Mouse (Mus musculus) large intestine, adult 2 months (tissue): ENCODE measurements around the gene Prm1. TPM values are rescaled to one million over a fixed set of nuclear protein-coding genes. Genes with fewer than 3 reads are reported as not detected.
"Not testable (repeated sequence)": the region's sequence is repeated elsewhere in the genome, so short reads cannot be mapped to it uniquely, and the experiment has no call there.

Experiments
- DNase-seq: peaks from one replicate; pipeline ENCODE4 v3.0.0-alpha.2; 2012; ENCODE audit warnings: low read depth, low spot score
- whole genome bisulfite sequencing: fragments of 180-500 bp; shearing (Covaris S2); methylation state at CpG from one replicate; pipeline ENCODE4 v1.1.7; 2018; 5-methylcytosine and 5-hydroxymethylcytosine counted together
- polyA plus RNA-seq: library from polyadenylated mRNA; depleted of rRNA; stranded (reverse); fragments of >200 nt; gene quantifications from 2 replicates; pipeline ENCODE4 v1.2.3, GENCODE M21; 2012; rRNA removed

Gene Prm1
- polyA plus RNA-seq = 0.50 TPM in 1 of 2 replicates, not detected in the other

GRCm38 (mm10) chr16:10805789-10806527, at the start of gene Prm1:
Gene Prm1 (minus strand): TSS chr16:10805839.
- 86% methylated on average over 10 of the region's 10 CpGs for whole genome bisulfite sequencing
- DNase-seq = no peak

DNA sequence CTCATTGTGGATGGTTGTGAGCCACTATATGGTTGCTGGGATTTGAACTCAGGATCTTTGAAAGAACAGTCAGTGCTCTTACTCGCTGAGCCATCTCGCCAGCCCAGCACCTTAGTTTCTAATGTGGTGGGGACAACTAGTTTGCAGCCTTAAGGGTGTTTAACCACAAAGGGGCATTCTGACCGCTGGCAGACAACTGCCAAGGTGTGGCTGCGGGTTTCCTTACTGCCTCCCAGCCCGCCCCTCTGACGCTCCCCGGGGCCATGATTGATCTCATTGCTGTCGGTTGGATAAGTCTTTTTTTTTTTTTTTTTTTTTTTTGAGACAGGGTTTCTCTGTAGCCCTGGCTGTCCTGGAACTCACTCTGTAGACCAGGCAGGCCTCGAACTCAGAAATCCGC, 46.6 kb upstream of the Prm1 start:
- WGBS = 84% methylated on average over 10 of the region's 10 CpGs
- DNase-seq = not testable (repeated sequence)

DNA sequence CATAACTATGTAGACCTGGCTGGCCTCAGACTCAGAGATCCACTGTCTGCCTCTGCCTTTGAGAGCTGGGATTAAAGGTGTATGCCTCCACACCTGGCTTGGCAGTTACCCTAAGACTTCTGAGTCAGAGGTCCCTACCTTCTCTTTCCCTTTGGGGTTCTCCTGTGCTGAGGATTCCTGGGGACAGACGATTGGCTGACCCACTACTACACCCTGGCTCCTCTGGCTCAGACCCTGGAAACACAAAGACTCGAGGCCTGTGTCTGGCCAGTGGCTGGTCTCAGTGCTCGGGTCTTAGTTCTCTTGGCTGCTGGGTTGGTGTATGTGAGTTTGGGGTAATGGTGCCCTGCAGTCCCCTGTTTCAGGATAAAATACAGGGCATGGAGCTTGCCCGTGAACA, 45.3 kb upstream of the Prm1 start:
- WGBS = 74% methylated on average over 4 of the region's 4 CpGs

GRCm38 (mm10) chr16:10849965-10850861, 44.6 kb upstream of the Prm1 start:
- WGBS = 32% methylated on average over 12 of the region's 12 CpGs
- peak; percentile 80 for DNase-seq

More for the DNA sequence above, 45.3 kb upstream of the Prm1 start:
- no peak for DNase-seq

GRCm38 (mm10) chr16:10846503-10846902, 40.9 kb upstream of the Prm1 start:
- DNase-seq = peak; percentile 55
- 59% methylated on average over 4 of the region's 4 CpGs for WGBS

DNA sequence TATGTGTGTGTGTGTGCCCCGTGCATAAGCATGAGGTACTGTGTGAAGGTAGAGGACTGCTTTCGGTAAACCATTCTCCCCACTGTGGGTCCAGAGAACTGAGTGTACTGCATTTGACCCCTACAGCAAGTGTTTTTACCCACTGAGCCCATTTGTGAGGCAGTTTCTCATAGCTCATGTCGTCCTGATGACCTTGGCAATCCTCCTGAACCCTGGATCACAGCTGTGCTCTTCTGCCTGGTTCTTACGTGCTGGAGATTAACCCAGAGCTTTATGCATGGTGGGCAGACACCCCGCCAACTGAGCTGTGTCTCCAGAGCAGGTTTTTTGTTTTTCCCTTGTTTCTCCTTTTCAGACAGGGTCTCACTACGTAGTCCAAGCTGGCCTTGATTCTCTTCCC, 40.3 kb upstream of the Prm1 start:
- WGBS = 90% methylated on average over 6 of the region's 6 CpGs
- DNase-seq = no peak

GRCm38 (mm10) chr16:10844319-10844670, 38.7 kb upstream of the Prm1 start:
- 53% methylated on average over 6 of the region's 6 CpGs for WGBS
- DNase-seq = no peak

- no peak for DNase-seq
- 55% methylated on average over 18 of the region's 18 CpGs for WGBS
Measured at GRCm38 (mm10) chr16:10843486-10844318, 38.1 kb upstream of the Prm1 start.

- DNase-seq = no peak
- WGBS = 91% methylated on average over 4 of the region's 4 CpGs
Measured at GRCm38 (mm10) chr16:10842282-10842855, 36.7 kb upstream of the Prm1 start.

DNA sequence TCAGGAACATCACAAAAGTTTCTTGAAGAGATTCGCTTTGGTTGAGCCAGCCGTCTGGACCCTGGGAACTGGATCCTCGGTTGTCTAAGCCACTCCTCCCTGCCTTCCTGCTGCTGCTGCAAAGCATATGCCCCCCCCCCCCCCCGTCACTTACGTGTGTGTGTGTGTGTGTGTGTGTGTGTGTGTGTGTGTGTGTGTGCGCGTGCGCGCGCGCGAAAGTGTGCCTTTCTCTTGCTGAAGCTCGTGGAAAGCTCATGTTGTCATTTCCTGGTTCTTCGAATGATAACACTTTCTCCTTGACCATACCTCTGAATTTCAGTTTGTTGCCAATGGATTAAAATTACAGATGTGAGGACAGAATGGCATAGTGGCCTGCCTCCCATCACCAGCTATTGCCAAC, 34.4 kb upstream of the Prm1 start:
- no peak for DNase-seq
- WGBS = 91% methylated on average over 14 of the region's 14 CpGs

DNA sequence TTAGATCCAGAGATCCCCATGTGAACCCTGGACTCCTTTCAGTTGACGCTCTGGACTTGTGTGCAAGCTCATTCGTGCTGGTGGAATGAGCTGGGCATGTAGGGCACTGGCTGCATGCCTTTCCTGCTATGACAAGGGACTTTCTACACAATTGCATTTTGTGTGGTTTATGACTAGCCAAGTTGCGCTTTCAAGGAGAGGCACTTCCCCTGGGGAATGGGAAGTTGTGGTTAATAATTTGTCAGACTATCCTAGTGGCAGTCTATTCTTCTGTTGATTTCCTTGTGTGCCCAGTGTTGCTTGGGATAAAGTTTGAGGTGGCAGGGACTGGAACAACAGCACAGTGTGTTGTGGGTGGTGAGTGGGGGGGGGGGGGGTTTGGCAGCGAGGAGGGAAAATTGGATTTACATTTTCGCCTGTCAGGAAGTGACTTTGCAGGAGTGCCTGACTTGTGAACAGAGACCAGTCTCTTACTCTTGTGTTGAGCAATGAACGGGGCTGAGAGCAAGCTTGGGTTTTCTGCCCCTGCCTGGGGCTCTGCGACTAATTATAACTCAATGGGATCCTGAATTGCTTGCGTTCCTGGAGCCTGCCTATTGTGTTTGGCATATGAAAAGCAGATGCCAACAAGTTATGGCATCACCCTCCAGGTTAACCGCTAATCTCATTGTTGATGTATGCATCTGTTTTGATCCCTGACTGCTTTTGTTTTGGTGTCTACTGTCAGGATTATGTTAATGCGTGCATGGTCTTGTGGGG, 33.0 kb upstream of the Prm1 start:
- WGBS = 25% methylated on average over 10 of the region's 10 CpGs
- peak; percentile 65 for DNase-seq

DNA sequence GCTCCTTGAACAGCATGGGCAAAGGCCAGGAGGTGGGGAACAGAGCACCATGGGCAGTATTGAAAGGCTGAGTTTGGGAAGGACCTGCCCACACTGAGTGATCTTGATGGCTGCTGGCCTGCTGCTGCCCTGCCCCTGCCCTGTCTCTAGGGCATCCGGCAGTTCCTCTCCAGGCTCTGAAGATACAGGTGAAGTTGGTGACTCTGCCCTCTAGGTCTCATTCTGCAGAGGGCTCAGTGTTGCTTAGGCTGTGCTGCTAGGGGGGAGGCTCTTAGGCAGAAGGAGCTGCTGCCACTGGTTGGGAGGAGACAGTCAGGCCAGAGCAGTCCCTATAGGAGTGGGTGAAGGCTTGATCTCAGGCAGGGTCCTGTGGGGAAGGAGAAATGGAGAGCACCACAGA, 32.3 kb upstream of the Prm1 start:
- no peak for DNase-seq
- 33% methylated on average over 1 of the region's 1 CpGs for WGBS

GRCm38 (mm10) chr16:10837250-10837649, 31.6 kb upstream of the Prm1 start:
- WGBS = 58% methylated on average over 3 of the region's 3 CpGs

DNA sequence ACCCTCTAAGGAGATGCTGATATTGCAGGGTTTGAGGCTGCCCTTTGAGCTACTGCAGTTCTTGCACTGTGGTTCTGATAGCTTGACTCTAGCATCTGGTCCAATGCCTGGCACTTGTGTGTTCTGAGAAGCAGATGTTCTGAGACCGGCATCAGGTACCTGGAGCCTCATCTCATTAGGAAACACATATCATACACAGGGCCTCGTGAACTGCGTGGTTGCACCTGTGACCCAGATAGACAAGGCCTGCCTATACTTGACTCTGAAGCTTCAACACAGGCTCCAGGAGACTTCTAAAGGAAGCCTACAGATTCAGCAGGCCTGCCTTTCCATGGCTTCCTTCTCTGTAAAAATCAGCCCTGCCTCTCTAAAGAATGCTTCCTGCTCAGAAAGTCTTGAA, 30.7 kb upstream of the Prm1 start:
- WGBS = 79% methylated on average over 3 of the region's 3 CpGs
- no peak for DNase-seq

More at GRCm38 (mm10) chr16:10837250-10837649, 31.6 kb upstream of the Prm1 start:
- DNase-seq = no peak

GRCm38 (mm10) chr16:10834911-10835587, 29.4 kb upstream of the Prm1 start, which contains the start of gene Rmi2:
Gene Rmi2 (plus strand): TSS chr16:10835059.
- peak; percentile 57 for DNase-seq
- under 1% methylated on average over 69 of the region's 69 CpGs for WGBS

DNA sequence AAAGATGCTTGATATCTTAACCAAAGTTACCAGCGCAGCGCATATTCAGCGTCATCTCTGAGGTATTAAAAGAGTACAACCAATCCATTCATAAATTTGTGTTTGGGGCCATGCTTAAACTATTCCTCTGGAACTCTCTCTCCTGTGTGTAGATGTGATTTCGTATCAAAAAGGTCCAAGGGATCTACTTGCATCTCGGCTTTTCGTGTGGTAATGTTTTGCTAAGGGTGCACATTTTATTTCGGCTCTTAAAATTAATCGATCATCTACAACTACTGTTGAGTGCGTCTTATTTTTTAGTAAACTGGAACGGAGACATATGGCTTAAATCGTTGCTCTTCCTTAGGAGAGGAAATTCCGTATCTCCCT, 28.9 kb upstream of the Prm1 start:
- WGBS = 2% methylated on average over 12 of the region's 12 CpGs
- no peak for DNase-seq

DNA sequence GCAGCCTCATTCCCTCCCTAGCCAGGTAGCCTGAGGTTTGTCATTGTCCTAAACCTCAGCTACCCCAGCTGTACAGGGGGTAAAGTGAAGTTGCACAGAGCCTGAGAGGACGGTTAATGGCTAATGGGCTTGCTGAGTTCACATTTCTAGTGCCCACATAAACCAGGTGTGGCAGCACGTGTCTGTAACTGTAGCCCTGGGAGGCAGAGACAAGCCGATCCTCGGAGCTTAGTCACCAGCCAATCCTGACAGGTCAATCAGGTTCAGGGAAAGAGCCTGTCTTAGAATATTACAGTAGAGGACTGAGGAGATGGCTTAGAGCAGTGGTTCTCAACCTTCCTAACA, 22.8 kb upstream of the Prm1 start:
- WGBS = 20% methylated on average over 4 of the region's 4 CpGs
- no peak for DNase-seq

DNA sequence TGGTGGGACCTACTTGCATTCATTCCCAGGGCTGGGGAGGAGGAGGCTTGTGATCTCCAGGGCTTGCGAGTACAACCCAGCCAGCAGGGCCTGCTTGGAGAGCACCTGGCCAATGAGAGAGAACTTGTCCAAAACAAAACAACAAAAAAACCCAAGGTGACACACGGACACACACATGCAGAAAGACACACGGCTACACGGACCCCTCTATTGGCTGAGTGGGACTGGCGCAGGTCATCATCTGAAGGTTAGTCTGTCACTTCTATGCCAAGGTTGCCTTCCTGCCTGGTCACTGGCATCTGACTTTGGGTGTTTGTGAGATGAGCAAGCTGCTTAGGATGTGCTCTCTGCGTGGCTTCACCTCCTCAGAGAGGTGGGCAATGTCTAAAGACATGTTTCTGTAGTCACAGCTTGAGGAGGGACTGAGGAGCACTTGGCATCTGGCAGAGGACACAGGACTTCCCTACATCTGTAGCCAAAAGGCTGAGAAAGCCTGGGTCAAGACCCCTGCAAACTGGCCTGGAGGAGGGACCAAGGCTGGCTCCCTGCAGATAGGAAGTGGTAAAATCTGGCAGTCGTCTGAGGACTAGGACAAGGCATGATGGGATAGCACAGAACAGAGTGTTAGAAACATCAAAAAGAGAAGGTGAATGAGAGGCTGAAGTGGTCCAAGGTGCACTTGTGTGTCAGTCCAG, 22.3 kb upstream of the Prm1 start:
- DNase-seq = no peak
- 82% methylated on average over 7 of the region's 7 CpGs for WGBS
